8 mouse cellular contexts compared by ENCODE assay signal in the genomic region with DNA sequence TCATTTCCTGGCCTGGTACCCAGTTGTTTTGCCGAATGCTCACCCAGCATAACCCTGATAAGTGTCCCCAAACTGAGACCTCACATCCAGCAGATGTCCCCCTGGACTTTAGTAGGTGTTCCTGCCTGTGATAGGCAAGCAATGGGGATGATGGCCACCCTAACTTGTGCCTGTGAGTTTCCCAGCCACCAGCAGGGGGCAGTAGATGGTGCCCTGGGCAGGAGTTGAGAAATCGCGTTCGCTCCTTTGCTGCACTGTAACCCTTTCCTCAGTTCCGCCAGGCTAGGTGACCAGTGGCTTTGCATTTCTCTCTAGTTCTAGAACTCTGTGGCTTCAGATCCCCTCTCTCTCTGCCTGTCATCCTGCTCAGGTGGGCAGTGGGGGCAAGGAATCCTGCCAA.
DNase-seq lines count a peak whose midpoint lies in the region; ATAC-seq and TF ChIP-seq lines count a peak whose summit lies in the region.

No protein-coding gene starts in this region.

- H3K27ac ChIP-seq in hindbrain, postnatal 0 days: no peak overlapping the region
- H3K27ac ChIP-seq in hindbrain, embryonic 13.5 days: no peak overlapping the region
- H3K27ac ChIP-seq in embryonic facial prominence, embryonic 10.5 days (replicated peaks): no peak overlapping the region

- no peak for ATAC-seq in hindbrain, postnatal 0 days
- ATAC-seq in hindbrain, embryonic 13.5 days (ENCODE audit: low FRiP score): no peak

- peak; percentile 46 for DNase-seq in hindbrain, postnatal 0 days (ENCODE audit: low spot score)
- DNase-seq in ZHBTc4 (ENCODE audit: low read depth, low spot score): peak; percentile 80
- peak; percentile 71 for DNase-seq in embryonic facial prominence, embryonic 10.5 days (ENCODE audit: low spot score)
- peak; percentile 24 for DNase-seq in testis, postnatal 14 days (ENCODE audit: low spot score)
- no peak for DNase-seq in layer of hippocampus, postnatal 14 days (ENCODE audit: low spot score in 2 of 2)

- H3K4me3 ChIP-seq in hindbrain, postnatal 0 days (ENCODE audit: low read length): no peak overlapping the region
- no peak overlapping the region for H3K4me3 ChIP-seq in hindbrain, embryonic 13.5 days
- no peak overlapping the region for H3K4me3 ChIP-seq in C2C12 (ENCODE audit: insufficient read depth, poor library complexity, severe bottlenecking)
- no peak overlapping the region for H3K4me3 ChIP-seq in embryonic facial prominence, embryonic 10.5 days
- peak overlapping the region; percentile 82 for H3K4me3 ChIP-seq in megakaryocyte, embryonic 14.5 days (replicated peaks)

- H3K4me1 ChIP-seq in hindbrain, postnatal 0 days (ENCODE audit: insufficient read depth, low read length): 0 out of 2 replicates have a peak, but pooled peaks cover 4% of the 10 kb centered on the region
- H3K4me1 ChIP-seq in hindbrain, embryonic 13.5 days (replicated peaks): peaks cover 35% of the 10 kb centered on the region
- peaks cover 10% of the 10 kb centered on the region for H3K4me1 ChIP-seq in embryonic facial prominence, embryonic 10.5 days
- H3K4me1 ChIP-seq in megakaryocyte, embryonic 14.5 days: peaks cover 93% of the 10 kb centered on the region

- H3K9me3 ChIP-seq in hindbrain, postnatal 0 days (ENCODE audit: low read length): no peaks in the 10 kb centered on the region
- no peaks in the 10 kb centered on the region for H3K9me3 ChIP-seq in hindbrain, embryonic 13.5 days
- H3K9me3 ChIP-seq in embryonic facial prominence, embryonic 10.5 days: no peaks in the 10 kb centered on the region
- H3K9me3 ChIP-seq in megakaryocyte, embryonic 14.5 days: no peaks in the 10 kb centered on the region

- no peaks in the 10 kb centered on the region for H3K79me3 ChIP-seq in C2C12 (ENCODE audit: low read depth)

- 21% methylated on average over 5 of the region's 5 CpGs for WGBS in hindbrain, postnatal 0 days
- 16% methylated on average over 5 of the region's 5 CpGs for WGBS in hindbrain, embryonic 13.5 days
- whole genome bisulfite sequencing in embryonic facial prominence, embryonic 10.5 days: 12% methylated on average over 5 of the region's 5 CpGs

- no peak overlapping the region for H3K4me2 ChIP-seq in hindbrain, postnatal 0 days (ENCODE audit: low read depth, low read length)
- no peak overlapping the region for H3K4me2 ChIP-seq in hindbrain, embryonic 13.5 days

- H3ac ChIP-seq in C2C12 (ENCODE audit: control insufficient read depth, insufficient read length, low read depth): no peak overlapping the region

- H3K9ac ChIP-seq in hindbrain, postnatal 0 days (replicated peaks; ENCODE audit: low read length): no peak overlapping the region
- H3K9ac ChIP-seq in hindbrain, embryonic 13.5 days: no peak overlapping the region

- H3K36me3 ChIP-seq in hindbrain, postnatal 0 days (ENCODE audit: insufficient read depth, low read length): no peaks in the 10 kb centered on the region
- no peaks in the 10 kb centered on the region for H3K36me3 ChIP-seq in hindbrain, embryonic 13.5 days
- no peaks in the 10 kb centered on the region for H3K36me3 ChIP-seq in C2C12 (ENCODE audit: control insufficient read depth, insufficient read depth)
- H3K36me3 ChIP-seq in embryonic facial prominence, embryonic 10.5 days (replicated peaks): no peaks in the 10 kb centered on the region
- H3K36me3 ChIP-seq in megakaryocyte, embryonic 14.5 days (replicated peaks; ENCODE audit: low read length): no peaks in the 10 kb centered on the region

- H3K79me2 ChIP-seq in C2C12 (ENCODE audit: control insufficient read depth, insufficient read depth): no peaks in the 10 kb centered on the region

- H3K27me3 ChIP-seq in hindbrain, postnatal 0 days (ENCODE audit: insufficient read depth, low read length): no peaks in the 10 kb centered on the region; the same call in none of the 2 replicates
- peaks cover 48% of the 10 kb centered on the region for H3K27me3 ChIP-seq in hindbrain, embryonic 13.5 days
- peaks cover 56% of the 10 kb centered on the region for H3K27me3 ChIP-seq in C2C12 (ENCODE audit: control insufficient read depth, insufficient read depth, insufficient read length)
- peaks cover 30% of the 10 kb centered on the region for H3K27me3 ChIP-seq in embryonic facial prominence, embryonic 10.5 days (replicated peaks; ENCODE audit: low read depth, poor library complexity, severe bottlenecking)
- H3K27me3 ChIP-seq in megakaryocyte, embryonic 14.5 days (replicated peaks): peaks cover 2% of the 10 kb centered on the region

- TF ChIP-seq CTCF in hindbrain, postnatal 0 days (IDR thresholded peaks at IDR 0.05; ENCODE audit: low read depth): peak; percentile 84
- peak; percentile 36 for TF ChIP-seq CTCF in C2C12 (IDR thresholded peaks at IDR 0.05; ENCODE audit: control insufficient read depth, insufficient read depth, insufficient read length)

TF ChIP-seq in C2C12, 6 proteins besides CTCF, POLR2A, EP300 and RAD21:
- no peak for TF ChIP-seq MAX (IDR thresholded peaks at IDR 0.05)
- no peak for TF ChIP-seq MYOD1 (IDR thresholded peaks at IDR 0.05; ENCODE audit: control insufficient read depth, insufficient read length, low read depth)
- TF ChIP-seq FOSL1 (IDR thresholded peaks at IDR 0.05; ENCODE audit: insufficient read depth, low read length, poor library complexity, severe bottlenecking): no peak
- no peak for TF ChIP-seq MYOG (IDR thresholded peaks at IDR 0.05; ENCODE audit: control insufficient read depth, extremely low read depth, insufficient read length)
- TF ChIP-seq USF1 (IDR thresholded peaks at IDR 0.05; ENCODE audit: low read depth): no peak
- no peak for TF ChIP-seq CEBPB (IDR thresholded peaks at IDR 0.05; ENCODE audit: low read depth)

Comparison
In these comparisons a context has a peak if more than half of its experiments do, and no peak if none do; other contexts are left out.
1. DNase-seq: peak in hindbrain, postnatal 0 days (single experiment), ZHBTc4 (single experiment), embryonic facial prominence, embryonic 10.5 days (single experiment) and testis, postnatal 14 days (single experiment); none in layer of hippocampus, postnatal 14 days (0 of 2).